Comparison of ENCODE assay signal across 22 mouse cellular contexts in the genomic region with DNA sequence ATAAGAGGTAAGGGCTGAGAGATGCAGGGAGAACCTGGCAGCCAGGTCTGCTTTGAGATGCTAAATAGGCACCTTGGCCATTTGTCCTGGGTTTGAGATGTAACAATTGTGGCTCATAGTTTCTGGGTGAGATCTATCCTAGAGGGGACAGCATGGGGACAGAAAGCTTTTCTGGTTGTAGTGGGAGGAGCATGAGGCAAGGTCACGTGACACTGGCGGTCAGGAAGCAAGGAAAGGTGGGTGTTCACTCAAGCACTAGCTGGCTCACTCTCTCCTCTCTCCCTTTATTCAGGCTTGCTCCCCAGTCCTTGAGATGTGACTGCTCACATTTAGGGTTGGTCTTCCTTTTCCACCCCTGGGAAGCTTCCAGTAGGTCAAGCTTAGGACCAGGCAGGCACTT. TPM values are rescaled to one million over a fixed set of nuclear protein-coding genes. Genes with fewer than 3 reads are reported as not detected.
DNase-seq lines count a peak whose midpoint lies in the region; ATAC-seq and TF ChIP-seq lines count a peak whose summit lies in the region.
"Had no signal": no experiment of that assay in that cellular context is flagged by ENCODE, and none has a peak within 500 bp of the region (broad histone marks: within the 10 kb centered on the region; RNA-seq: fewer than 3 reads in every experiment).

No protein-coding gene starts in this region.

- H3K4me3 ChIP-seq in heart, embryonic 13.5 days: no peak overlapping the region
- H3K4me3 ChIP-seq in liver, postnatal 0 days (ENCODE audit: low read depth, low read length): no peak overlapping the region
- no peak overlapping the region for H3K4me3 ChIP-seq in liver, embryonic 11.5 days (ENCODE audit: low read depth, low read length)
- H3K4me3 ChIP-seq: embryonic facial prominence, embryonic 12.5 days; erythroblast, embryonic 14.5 days; forebrain, embryonic 13.5 days; hindbrain, embryonic 13.5 days; midbrain, embryonic 13.5 days; neural tube, embryonic 13.5 days had no signal

- ATAC-seq in heart, embryonic 13.5 days (ENCODE audit: extremely low read depth, insufficient number of reproducible peaks, low FRiP score, low TSS enrichment): no peak
- no peak for ATAC-seq in liver, postnatal 0 days
- ATAC-seq in liver, embryonic 11.5 days (replicated peaks; ENCODE audit: low FRiP score): no peak
- ATAC-seq: forebrain, embryonic 13.5 days; midbrain, embryonic 13.5 days had no signal

- peaks cover 6% of the 10 kb centered on the region; the same call in 1 of the 2 replicates for H3K4me1 ChIP-seq in heart, embryonic 13.5 days
- H3K4me1 ChIP-seq in liver, postnatal 0 days (ENCODE audit: insufficient read depth): 0 out of 2 replicates have a peak, but pooled peaks cover 2% of the 10 kb centered on the region
- no peaks in the 10 kb centered on the region for H3K4me1 ChIP-seq in liver, embryonic 11.5 days (replicated peaks; ENCODE audit: control insufficient read depth, insufficient read depth, low read length)
- H3K4me1 ChIP-seq: embryonic facial prominence, embryonic 12.5 days; midbrain, embryonic 13.5 days had no signal

- no peak overlapping the region for H3K27ac ChIP-seq in heart, embryonic 13.5 days (replicated peaks)
- H3K27ac ChIP-seq in liver, postnatal 0 days (ENCODE audit: low read depth): no peak overlapping the region
- no peak overlapping the region for H3K27ac ChIP-seq in liver, embryonic 11.5 days (ENCODE audit: low read depth, low read length)
- H3K27ac ChIP-seq: embryonic facial prominence, embryonic 12.5 days; forebrain, embryonic 13.5 days; hindbrain, embryonic 13.5 days; liver, embryonic 14.5 days; midbrain, embryonic 13.5 days; neural tube, embryonic 13.5 days had no signal

- H3K27me3 ChIP-seq in heart, embryonic 13.5 days (replicated peaks): 0 out of 2 replicates have a peak, but pooled peaks cover under 1% of the 10 kb centered on the region
- H3K27me3 ChIP-seq in liver, postnatal 0 days (ENCODE audit: insufficient read depth, low read length): no peaks in the 10 kb centered on the region
- no peaks in the 10 kb centered on the region for H3K27me3 ChIP-seq in liver, embryonic 11.5 days (replicated peaks; ENCODE audit: control insufficient read depth, insufficient read depth, low read length)
- H3K27me3 ChIP-seq: embryonic facial prominence, embryonic 12.5 days; forebrain, embryonic 13.5 days; hindbrain, embryonic 13.5 days; midbrain, embryonic 13.5 days; neural tube, embryonic 13.5 days had no signal

- TF ChIP-seq EP300 in liver, postnatal 0 days (IDR thresholded peaks at IDR 0.05; ENCODE audit: low read depth): no peak

- H3K9ac ChIP-seq in heart, embryonic 13.5 days: 0 out of 2 replicates have a peak overlapping the region, but pooled peaks have one; percentile 33
- no peak overlapping the region for H3K9ac ChIP-seq in liver, postnatal 0 days (replicated peaks)
- H3K9ac ChIP-seq in liver, embryonic 11.5 days (ENCODE audit: low read depth, low read length): no peak overlapping the region
- H3K9ac ChIP-seq: embryonic facial prominence, embryonic 12.5 days; forebrain, embryonic 13.5 days; hindbrain, embryonic 13.5 days; liver, embryonic 14.5 days; midbrain, embryonic 13.5 days; neural tube, embryonic 13.5 days had no signal

- TF ChIP-seq CTCF in liver, postnatal 0 days (IDR thresholded peaks at IDR 0.05; ENCODE audit: low read depth): no peak

- 60% methylated on average over 2 of the region's 2 CpGs for WGBS in heart, embryonic 13.5 days
- WGBS in liver, postnatal 0 days (ENCODE audit: insufficient replicate concordance): 49% methylated on average over 2 of the region's 2 CpGs
- WGBS in liver, embryonic 11.5 days: 50% methylated on average over 2 of the region's 2 CpGs

- no peaks in the 10 kb centered on the region for H3K9me3 ChIP-seq in heart, embryonic 13.5 days
- H3K9me3 ChIP-seq in liver, postnatal 0 days (ENCODE audit: low read length): no peaks in the 10 kb centered on the region; the same call in 1 of the 2 replicates
- H3K9me3 ChIP-seq in liver, embryonic 11.5 days (ENCODE audit: control insufficient read depth, low read length): no peaks in the 10 kb centered on the region
- H3K9me3 ChIP-seq: embryonic facial prominence, embryonic 12.5 days; forebrain, embryonic 13.5 days; hindbrain, embryonic 13.5 days; midbrain, embryonic 13.5 days; neural tube, embryonic 13.5 days had no signal

- intact Hi-C loops in heart, postnatal 36 days (cut with DNase I): no loop called here

- H3K4me2 ChIP-seq in heart, embryonic 13.5 days: peak overlapping the region; percentile 45
- H3K4me2 ChIP-seq in liver, postnatal 0 days (ENCODE audit: low read depth, low read length): 0 out of 2 replicates have a peak overlapping the region, but pooled peaks have one; percentile 15
- no peak overlapping the region for H3K4me2 ChIP-seq in liver, embryonic 11.5 days
- H3K4me2 ChIP-seq: embryonic facial prominence, embryonic 12.5 days; forebrain, embryonic 13.5 days; hindbrain, embryonic 13.5 days; midbrain, embryonic 13.5 days; neural tube, embryonic 13.5 days had no signal

- DNase-seq in heart, postnatal 36 days: no peak
- DNase-seq in liver, postnatal 0 days: no peak
- no peak for DNase-seq in liver, embryonic 11.5 days (ENCODE audit: low spot score)
- DNase-seq in ES-CJ7 (ENCODE audit: low read depth, low spot score): peak; percentile 74
- no peak for DNase-seq in thymus, postnatal 4 days
- DNase-seq in layer of hippocampus, postnatal 36 days: no peak
- DNase-seq: layer of hippocampus, adult 9-11 months; thymus, postnatal 25 days had no signal

- H3K36me3 ChIP-seq in heart, embryonic 13.5 days: peaks cover 9% of the 10 kb centered on the region
- H3K36me3 ChIP-seq in liver, postnatal 0 days (replicated peaks; ENCODE audit: insufficient read depth, low read length): peaks cover 10% of the 10 kb centered on the region; the same call in 1 of the 2 replicates
- no peaks in the 10 kb centered on the region for H3K36me3 ChIP-seq in liver, embryonic 11.5 days (ENCODE audit: control insufficient read depth, insufficient read depth, low read length)
- H3K36me3 ChIP-seq: embryonic facial prominence, embryonic 12.5 days; hindbrain, embryonic 13.5 days; midbrain, embryonic 13.5 days; neural tube, embryonic 13.5 days had no signal

RNA-seq across cellular contexts. Expression of gene Tmco4, which starts 28.3 kb away (rescaled TPM):
- polyA plus RNA-seq in heart, embryonic 13.5 days (2015; fragmentation: Nextera tagmentation; extraction: Ambion mirVana): 4.8 and 5.6 TPM in 2 replicates
- 1 to 10 TPM; 8.4 to 10.0 TPM for total RNA-seq in heart, postnatal 36 days (2021)
- polyA plus RNA-seq in liver, postnatal 0 days (2015; fragmentation: Nextera tagmentation; extraction: Ambion mirVana): 4.6 and 5.3 TPM in 2 replicates
- 1.5 and 1.9 TPM in 2 replicates for polyA plus RNA-seq in liver, embryonic 11.5 days (2014; fragmentation: Nextera tagmentation; extraction: Ambion mirVana)
- 1 to 10 TPM; 2.0 to 2.5 TPM for total RNA-seq in layer of hippocampus, postnatal 36 days (2021)

RNA-seq across cellular contexts. Expression of gene Rnf186, which starts 34.1 kb away (rescaled TPM):
- polyA plus RNA-seq in heart, embryonic 13.5 days (2015; fragmentation: Nextera tagmentation; extraction: Ambion mirVana): not detected in 2 replicates
- not detected for total RNA-seq in heart, postnatal 36 days (2021)
- polyA plus RNA-seq in liver, postnatal 0 days (2015; fragmentation: Nextera tagmentation; extraction: Ambion mirVana): 0.17 and 0.36 TPM in 2 replicates
- not detected in 2 replicates for polyA plus RNA-seq in liver, embryonic 11.5 days (2014; fragmentation: Nextera tagmentation; extraction: Ambion mirVana)
- not detected for total RNA-seq in layer of hippocampus, postnatal 36 days (2021)
- total RNA-seq: adrenal gland, adult 2 months; gastrocnemius, adult 8-10 months; heart, adult 18-20 months; megakaryocyte progenitor cell, adult 5-6 weeks had no signal
- polyA plus RNA-seq: embryonic facial prominence, embryonic 12.5 days; erythroblast, embryonic 14.5 days; frontal cortex, adult 2 months; hindbrain, embryonic 13.5 days; limb, embryonic 11.5 days; neural tube, embryonic 13.5 days had no signal
